Mouse (Mus musculus) heart, postnatal 36 days (tissue): Measurements from ENCODE around the gene Smarca2. TPM values are rescaled to one million over a fixed set of nuclear protein-coding genes. Genes with fewer than 3 reads are reported as not detected.

Experiments used
- DNase-seq, 2 experiments: peaks; one replicate each; pipeline ENCODE4 v3.0.0; 2021 to 2022
- intact Hi-C: fragments of 180-260 bp; cut with DNase I; formaldehyde crosslinking; loops from one replicate; pipeline ENCODE4 v1.15.1; 2025
- total RNA-seq, 2 experiments: library from RNA; stranded (reverse); gene quantifications; 2 replicates each; pipeline ENCODE4 v1.2.3; 2021

Smarca2 gene
- 10 to 100 TPM; 64.8 to 72.5 TPM for total RNA-seq

DNA sequence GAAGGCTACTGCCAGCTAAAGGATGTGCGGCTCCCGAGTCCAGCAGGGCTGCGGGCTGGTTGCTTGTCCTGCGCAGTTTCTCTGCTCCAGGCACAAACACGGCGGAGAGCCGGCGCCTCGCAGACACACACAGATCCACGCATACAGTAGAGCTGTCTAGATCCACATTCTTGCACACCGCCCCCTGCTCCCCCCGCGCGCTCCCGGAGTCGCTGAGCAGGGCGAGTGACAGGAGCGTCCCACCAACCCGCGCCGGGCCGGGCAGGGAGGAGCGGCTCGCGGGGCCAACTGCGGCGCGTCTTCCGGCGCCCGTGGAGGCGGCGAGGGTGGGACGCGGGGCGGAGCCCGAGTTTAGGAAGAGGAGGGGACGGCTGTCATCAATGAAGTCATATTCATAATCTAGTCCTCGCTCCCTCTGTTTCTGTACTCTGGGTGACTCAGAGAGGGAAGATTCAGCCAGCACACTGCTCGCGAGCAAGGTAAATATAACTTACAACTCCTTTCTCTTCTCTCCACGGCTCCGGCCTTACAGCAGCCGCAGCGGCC lies at the start of gene Smarca2:
TSS of gene Smarca2 (plus strand) at position 296 of the 546 bp plus-strand sequence.
- peak; percentile 95 for DNase-seq
- intact Hi-C loops: loop anchor here (5.0 to 10.0 kb wide), 3 partner anchors 142 to 1407 kb away; partner anchors contain the start of gene Rfx3

- intact Hi-C loops: no loop called here
- DNase-seq: no peak
These were observed 40.0 kb upstream of the Smarca2 start for GRCm38 (mm10) chr19:26564850-26565249.

DNA sequence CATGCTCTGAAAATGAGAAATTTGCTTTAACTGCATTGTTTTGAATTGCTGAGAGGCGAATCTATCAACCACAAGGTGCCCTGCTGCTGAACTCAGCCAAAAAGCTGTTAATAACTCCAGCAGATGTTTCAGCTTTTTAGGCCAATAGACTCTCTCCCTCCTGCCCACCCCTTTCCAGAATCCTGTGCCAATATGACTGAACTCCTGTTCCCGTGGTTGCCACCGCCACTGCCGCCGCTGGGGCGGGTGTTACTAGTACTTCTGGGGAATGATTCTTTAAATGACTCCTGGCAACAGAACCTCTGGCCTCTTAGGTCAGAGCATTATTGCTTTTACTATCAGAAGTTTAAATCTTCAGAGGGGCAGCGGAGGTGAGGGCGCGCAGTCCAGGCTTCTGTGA lies 38.7 kb upstream of the Smarca2 start:
- DNase-seq: no peak

GRCm38 (mm10) chr19:26568236-26568635 lies 36.6 kb upstream of the Smarca2 start:
- intact Hi-C loops: no loop called here
- DNase-seq: no peak

More for the DNA sequence above, 38.7 kb upstream of the Smarca2 start:
- intact Hi-C loops: no loop called here

DNA sequence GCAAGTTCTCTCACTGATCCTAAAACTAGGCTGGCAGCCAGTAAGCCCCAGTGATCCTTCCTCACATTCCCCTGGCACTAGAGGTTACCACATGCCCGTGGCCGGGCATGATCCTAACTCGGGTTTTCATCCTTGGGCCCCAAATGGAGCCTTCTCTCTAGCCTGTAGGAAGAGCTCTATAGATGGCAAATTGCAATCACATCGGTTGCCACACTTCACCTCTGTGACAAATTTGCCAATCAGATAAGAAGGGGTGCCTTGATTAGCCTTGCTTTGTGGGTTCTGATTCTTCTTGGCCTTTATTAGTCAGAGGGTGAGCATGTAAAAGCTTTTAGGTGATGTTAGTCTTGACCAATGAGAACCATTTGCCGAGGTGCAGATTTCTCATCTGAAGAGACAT lies 35.9 kb upstream of the Smarca2 start:
- intact Hi-C loops: no loop called here
- no peak for DNase-seq

GRCm38 (mm10) chr19:26569461-26569860 lies 35.4 kb upstream of the Smarca2 start:
- DNase-seq: no peak
- intact Hi-C loops: no loop called here

DNA sequence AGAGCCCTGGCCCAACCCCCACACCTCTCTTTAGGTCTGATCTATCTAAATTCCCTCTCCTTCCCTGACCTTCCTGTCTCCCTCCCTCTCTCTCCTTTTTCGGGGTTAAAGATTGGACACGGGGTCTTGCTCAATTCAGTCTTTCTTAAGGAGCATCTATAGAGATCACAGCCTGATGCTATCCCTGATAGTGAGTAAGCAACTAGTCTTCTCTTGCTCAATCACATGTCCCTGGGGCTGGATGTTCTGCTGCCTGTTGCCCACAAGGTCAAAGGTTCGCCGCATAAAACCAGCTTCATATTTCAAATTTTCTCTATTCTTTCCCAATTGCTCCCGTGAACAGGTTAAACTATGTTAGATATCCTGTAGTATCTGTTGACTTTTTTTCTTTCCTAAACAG lies 25.2 kb upstream of the Smarca2 start:
- DNase-seq: no peak
- intact Hi-C loops: no loop called here

DNA sequence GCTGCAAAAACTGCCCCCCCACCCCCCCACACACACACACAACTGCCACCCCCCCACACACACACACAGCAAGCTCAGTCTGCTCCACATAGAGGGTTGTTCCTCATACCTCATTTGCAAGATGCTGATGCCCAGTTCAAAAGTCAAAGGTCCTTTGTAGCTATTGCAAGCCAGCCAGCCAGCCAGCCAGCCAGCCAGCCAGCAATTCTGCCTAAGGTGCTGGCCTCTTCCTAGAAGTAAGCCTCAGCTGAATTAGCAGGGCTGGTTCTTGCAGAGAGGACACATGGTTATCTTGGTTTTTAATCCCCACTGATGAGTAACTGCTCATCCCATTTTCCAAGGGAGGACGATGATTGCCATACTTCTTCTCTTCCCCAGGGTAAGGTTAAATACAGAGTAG lies 24.8 kb upstream of the Smarca2 start:
- no peak for DNase-seq
- intact Hi-C loops: no loop called here

DNA sequence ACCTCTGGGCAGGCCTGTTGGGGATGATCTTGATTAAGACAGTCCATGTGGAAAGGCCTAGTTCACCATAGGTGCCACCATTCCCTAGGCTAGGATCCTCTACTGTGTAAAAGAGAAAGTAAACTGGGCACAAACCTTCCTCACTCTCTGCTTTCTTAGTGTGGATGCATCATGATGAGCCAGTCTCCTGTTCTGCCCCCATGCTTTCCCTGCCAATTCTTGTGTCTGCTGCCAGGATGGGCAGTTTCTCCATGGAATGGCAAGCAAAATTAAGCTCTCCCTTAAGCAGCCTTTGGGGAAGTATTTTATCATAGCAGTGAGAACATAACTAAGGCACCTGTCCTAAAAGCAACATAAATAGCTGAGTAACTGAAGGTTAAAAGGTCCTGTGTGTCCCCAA lies 10.2 kb upstream of the Smarca2 start:
- DNase-seq: no peak
- intact Hi-C loops: no loop called here

- no peak for DNase-seq
- intact Hi-C loops: loop anchor here (10.0 kb wide), 1 partner anchor 833 kb away; no protein-coding TSS in a partner anchor
These were observed 3.4 kb upstream of the Smarca2 start for GRCm38 (mm10) chr19:26601459-26601858.

- intact Hi-C loops: loop anchor here (10.0 kb wide), 1 partner anchor 831 kb away; no protein-coding TSS in a partner anchor
- no peak for DNase-seq
These were observed 1.5 kb upstream of the Smarca2 start for GRCm38 (mm10) chr19:26603296-26603860.

- no peak for DNase-seq
- intact Hi-C loops: loop anchor here (10.0 kb wide), 1 partner anchor 831 kb away; no protein-coding TSS in a partner anchor
These were observed 720 bp upstream of the Smarca2 start for GRCm38 (mm10) chr19:26603906-26604754.

GRCm38 (mm10) chr19:26605438-26606320 lies 829 bp downstream of the Smarca2 start:
- peak; percentile 64 to 76 for DNase-seq
- intact Hi-C loops: loop anchor here (5.0 to 10.0 kb wide), 3 partner anchors 142 to 1407 kb away; partner anchors contain the start of gene Rfx3

GRCm38 (mm10) chr19:26606321-26607155 lies 1.7 kb downstream of the Smarca2 start:
- intact Hi-C loops: loop anchor here (5.0 to 10.0 kb wide), 3 partner anchors 141 to 1406 kb away; partner anchors contain the start of gene Rfx3
- DNase-seq: peak; percentile 67 to 83

GRCm38 (mm10) chr19:26607156-26607536 lies 2.3 kb downstream of the Smarca2 start:
- intact Hi-C loops: loop anchor here (5.0 to 10.0 kb wide), 3 partner anchors 140 to 1405 kb away; partner anchors contain the start of gene Rfx3

DNA sequence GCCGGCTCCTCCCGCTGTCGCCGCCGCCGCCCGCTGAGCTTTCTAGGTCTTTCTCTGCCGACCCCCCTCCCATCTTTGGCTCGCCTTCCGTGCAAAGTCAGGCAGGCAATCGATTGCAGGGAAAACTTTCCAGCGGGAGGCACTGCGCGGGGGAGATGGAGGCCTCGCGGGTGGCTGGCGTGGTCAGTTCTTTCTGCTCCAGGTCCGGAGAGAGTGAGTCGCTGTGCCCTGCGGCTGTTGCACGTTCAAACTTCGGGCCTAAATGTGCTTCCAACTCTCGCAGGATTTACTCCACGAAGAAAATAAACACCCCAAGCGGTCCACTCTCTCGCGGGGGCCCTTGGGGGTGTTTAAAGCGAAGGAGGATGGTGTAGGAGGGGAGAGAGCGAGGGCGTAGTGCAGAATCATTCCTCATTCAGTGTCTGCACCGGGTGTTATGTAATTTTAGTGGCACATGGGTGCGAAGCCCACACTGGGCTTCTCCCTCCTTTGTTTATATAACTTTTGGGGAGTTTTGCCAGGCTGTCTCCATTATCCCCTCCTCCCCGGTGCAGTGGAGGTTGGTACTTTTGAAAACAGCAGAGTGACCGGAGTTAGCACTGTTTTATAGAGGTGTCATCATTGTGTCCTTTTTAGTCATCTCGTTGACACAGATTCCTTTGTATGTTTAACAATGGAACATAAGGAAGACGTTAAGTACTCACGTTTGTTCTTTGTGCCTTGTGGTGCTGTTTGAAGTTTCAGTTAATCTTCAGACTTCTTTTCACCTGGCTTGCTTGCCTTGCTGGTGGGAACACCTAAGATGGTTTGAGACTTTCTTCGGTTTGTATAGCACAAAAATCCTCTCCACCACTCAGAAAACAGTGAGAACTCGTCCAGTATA lies 2.9 kb downstream of the Smarca2 start:
- peak; percentile 52 to 67 for DNase-seq
- intact Hi-C loops: loop anchor here (5.0 to 10.0 kb wide), 3 partner anchors 140 to 1405 kb away; partner anchors contain the start of gene Rfx3

More at GRCm38 (mm10) chr19:26607156-26607536, 2.3 kb downstream of the Smarca2 start:
- DNase-seq: peak in 1 of 2 experiments; percentile 76

GRCm38 (mm10) chr19:26608434-26608812 lies 3.6 kb downstream of the Smarca2 start:
- no peak for DNase-seq
- intact Hi-C loops: loop anchor here (5.0 to 10.0 kb wide), 3 partner anchors 139 to 1404 kb away; partner anchors contain the start of gene Rfx3

DNA sequence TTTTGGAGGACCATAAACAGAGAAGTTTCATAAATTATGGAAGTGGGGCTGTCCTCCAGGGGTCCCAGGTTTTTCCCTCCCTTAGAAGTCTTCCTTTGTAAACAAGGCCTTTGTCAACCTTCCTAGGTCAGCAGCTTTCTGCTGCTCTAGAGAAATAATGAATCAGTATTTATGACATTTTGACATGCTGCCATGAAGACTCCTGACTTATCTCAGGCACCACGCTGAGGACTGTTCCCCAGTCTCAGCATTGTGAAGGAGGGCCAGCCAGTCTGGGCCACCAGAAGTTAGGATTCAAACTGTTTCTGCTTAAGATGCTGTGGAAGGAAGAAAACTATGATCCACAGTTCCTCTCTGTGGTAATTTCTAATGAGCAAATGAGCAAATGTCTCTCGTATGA lies 4.8 kb downstream of the Smarca2 start:
- intact Hi-C loops: loop anchor here (5.0 to 10.0 kb wide), 3 partner anchors 138 to 1403 kb away; partner anchors contain the start of gene Rfx3
- DNase-seq: no peak
